In the genomic region with DNA sequence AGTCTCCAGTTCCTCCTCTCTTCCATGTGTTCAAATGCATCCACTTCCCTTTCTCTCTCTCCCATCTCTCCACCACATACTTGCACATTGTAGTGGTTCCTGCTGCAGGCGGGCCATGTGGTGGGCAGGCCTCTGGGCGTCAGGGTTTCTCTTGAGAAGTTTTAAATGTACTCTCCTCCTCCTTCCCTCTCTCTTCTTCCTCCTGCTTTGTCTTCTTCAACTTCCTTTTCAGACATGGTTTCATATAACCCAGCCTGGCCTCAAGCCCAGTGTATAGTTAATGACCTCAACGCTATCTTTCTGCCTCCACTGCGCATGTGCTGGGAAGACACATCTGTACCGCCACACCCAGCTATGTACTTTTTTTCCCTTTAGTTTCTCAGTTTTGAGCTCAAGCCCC, we compare ENCODE assay signal across 11 mouse cellular contexts.
DNase-seq lines count a peak whose midpoint lies in the region; ATAC-seq and TF ChIP-seq lines count a peak whose summit lies in the region.
"Had no signal": no experiment of that assay in that cellular context is flagged by ENCODE, and none has a peak within 500 bp of the region (broad histone marks: within the 10 kb centered on the region; RNA-seq: fewer than 3 reads in every experiment).

No protein-coding gene starts in this region.

- intact Hi-C loops in gastrocnemius, adult 2 months (cut with DNase I) = no loop called here

- peaks cover 13% of the 10 kb centered on the region; the same call in 1 of the 2 replicates for H3K4me1 ChIP-seq in spleen, adult 2 months (ENCODE audit: control insufficient read depth, insufficient read depth, insufficient read length)

- no peaks in the 10 kb centered on the region for H3K27me3 ChIP-seq in spleen, adult 2 months (ENCODE audit: control insufficient read depth, insufficient read depth, low read length)
- H3K27me3 ChIP-seq in splenic B cell, adult 2 months (ENCODE audit: control insufficient read depth, insufficient read depth, low read length, poor library complexity, severe bottlenecking) = no peaks in the 10 kb centered on the region

- no peak overlapping the region for H3K27ac ChIP-seq in gastrocnemius, adult 2 months
- H3K27ac ChIP-seq in spleen, adult 2 months (ENCODE audit: insufficient read depth, low read length) = 0 out of 2 replicates have a peak overlapping the region, but pooled peaks have one; percentile 13

- H3K4me3 ChIP-seq in gastrocnemius, adult 2 months = no peak overlapping the region
- H3K4me3 ChIP-seq in spleen, adult 2 months (ENCODE audit: extremely low read depth, insufficient read depth, insufficient read length) = no peak overlapping the region
- H3K4me3 ChIP-seq: erythroblast, embryonic 14.5 days had no signal

- 54% methylated on average over 5 of the region's 5 CpGs for WGBS in spleen, adult 2 months

- TF ChIP-seq CTCF in gastrocnemius, adult 2 months (IDR thresholded peaks at IDR 0.05) = no peak
- no peak for TF ChIP-seq CTCF in spleen, adult 2 months (IDR thresholded peaks at IDR 0.05; ENCODE audit: extremely low read depth, insufficient read depth, insufficient read length, insufficient replicate concordance)

- no peak for TF ChIP-seq POLR2A in spleen, adult 2 months (IDR thresholded peaks at IDR 0.05; ENCODE audit: low read depth, low read length)

- ATAC-seq in hematopoietic stem cell, adult 5-6 weeks (replicated peaks in 1 of 2; ENCODE audit: insufficient read depth in 1 of 2, low FRiP score in 2 of 2, low TSS enrichment in 1 of 2, low read depth in 1 of 2, poor library complexity in 2 of 2, severe bottlenecking in 2 of 2) = peak; percentile 53 to 77

- peak; percentile 36 for DNase-seq in gastrocnemius, adult 2 months
- DNase-seq in gastrocnemius, postnatal 10 days = no peak
- DNase-seq in spleen, adult 2 months (ENCODE audit: low read depth in 1 of 2, low spot score in 2 of 2) = no peak
- DNase-seq in spleen, adult 12 weeks (ENCODE audit: low spot score) = no peak
- DNase-seq in splenic B cell, adult 2 months (ENCODE audit: low read depth, low spot score) = peak; percentile 38
- DNase-seq in adrenal gland, postnatal 4 days (ENCODE audit: low spot score in 2 of 2) = no peak
- no peak for DNase-seq in Muller cell, postnatal 12 days (ENCODE audit: inconsistent ontology term)
- DNase-seq: B cell, adult 2 months; gastrocnemius, postnatal 36 days had no signal

- H3K36me3 ChIP-seq in spleen, adult 2 months (ENCODE audit: control insufficient read depth, insufficient read depth, low read length) = no peaks in the 10 kb centered on the region
- no peaks in the 10 kb centered on the region for H3K36me3 ChIP-seq in splenic B cell, adult 2 months (ENCODE audit: control insufficient read depth, insufficient read depth, low read length, poor library complexity, severe bottlenecking)

Comparison
In these comparisons a context has a peak if more than half of its experiments do, and no peak if none do; other contexts are left out.
1. DNase-seq: peak in gastrocnemius, adult 2 months (single experiment) and splenic B cell, adult 2 months (single experiment); none in gastrocnemius, postnatal 10 days (single experiment), spleen, adult 2 months (0 of 2), spleen, adult 12 weeks (single experiment), adrenal gland, postnatal 4 days (0 of 2) and Muller cell, postnatal 12 days (single experiment).